Mouse (Mus musculus): Measurements from ENCODE around the gene Mageb16. TPM values are rescaled to one million over a fixed set of nuclear protein-coding genes. Genes with fewer than 3 reads are reported as not detected.

Mageb16 gene
- not detected for polyA plus RNA-seq (2017; shearing (Covaris generic))

DNA sequence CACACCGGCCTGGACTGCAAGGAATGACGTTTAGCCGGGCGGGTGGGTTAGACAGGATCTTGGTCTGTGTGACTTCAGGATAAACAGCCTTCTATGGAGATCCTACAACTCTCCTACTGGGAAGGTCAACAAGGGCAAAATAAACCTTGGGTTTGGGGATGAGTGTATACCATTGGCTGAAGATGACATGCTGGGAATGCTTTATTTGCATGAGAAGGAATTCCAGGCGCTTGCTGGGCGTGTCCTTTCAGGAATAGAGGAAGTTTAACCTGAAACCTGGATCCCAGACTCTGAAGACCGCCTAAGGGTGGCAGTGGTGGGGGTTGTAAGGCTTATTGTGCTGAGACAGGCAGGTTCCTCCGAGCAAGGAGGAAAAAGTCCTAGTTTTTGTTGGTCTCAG lies at the start of gene Mageb16:
TSS of gene Mageb16 (minus strand) at position 25 of the 400 bp plus-strand sequence.
- no peak for ATAC-seq

DNA sequence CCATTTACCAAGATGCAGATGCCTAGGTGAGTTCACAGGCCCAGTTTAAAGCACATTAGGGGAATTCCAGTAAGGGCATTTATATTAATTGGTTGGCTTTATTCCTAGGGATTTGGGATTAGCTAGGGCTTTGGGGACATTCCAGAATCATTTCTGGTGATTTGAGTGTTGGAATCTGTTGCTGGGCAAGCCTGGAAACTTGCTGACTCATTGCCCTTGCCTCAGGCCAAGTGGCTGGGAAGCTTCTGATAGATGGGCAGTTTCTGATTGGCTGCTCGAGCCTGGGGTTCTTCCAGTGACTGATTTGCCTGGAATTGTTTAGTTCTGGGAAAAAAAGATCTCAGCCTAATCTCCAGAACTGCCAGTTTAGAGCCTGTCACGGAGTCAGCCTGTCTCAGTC lies 20.1 kb downstream of the Mageb16 start:
- no peak for ATAC-seq

DNA sequence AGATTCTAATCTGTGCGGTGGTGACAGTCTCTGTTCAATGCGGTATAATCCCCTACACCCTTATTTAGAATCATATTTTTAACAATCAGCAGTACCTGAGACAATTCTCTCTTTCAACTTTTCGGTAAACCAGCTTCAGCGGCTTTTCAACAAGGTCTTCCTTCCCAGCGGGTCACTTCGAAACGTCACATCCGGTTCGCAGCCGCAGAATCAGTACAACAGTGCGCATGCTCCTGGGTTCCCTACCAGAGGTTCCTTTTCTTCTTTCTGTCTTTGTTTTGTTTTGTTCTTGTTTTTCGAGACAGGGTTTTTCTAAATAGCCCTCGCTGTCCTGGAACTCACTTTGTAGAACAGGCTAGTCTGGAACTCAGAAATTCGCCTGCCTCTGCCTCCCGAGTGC lies 35.8 kb downstream of the Mageb16 start:
- no peak for ATAC-seq

DNA sequence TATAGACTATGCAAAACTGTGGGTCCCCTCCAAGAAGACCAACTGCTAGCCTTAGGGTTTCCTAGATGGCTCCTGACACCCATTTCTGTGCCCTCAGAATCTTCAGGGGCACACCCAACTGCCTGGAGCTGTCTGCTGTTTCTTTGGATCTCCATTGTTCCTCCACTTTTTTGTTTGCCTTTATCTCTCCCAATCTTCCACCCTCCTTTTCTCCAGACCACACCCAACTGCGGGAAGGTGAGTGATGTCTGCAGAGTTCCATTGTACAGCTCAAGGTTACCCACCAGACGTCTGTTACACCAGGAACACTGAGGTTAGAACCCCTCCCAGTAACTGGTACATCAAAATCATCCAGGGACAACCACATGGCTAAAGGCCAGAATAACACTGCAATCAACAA lies 64.8 kb downstream of the Mageb16 start:
- ATAC-seq: no peak

Other genes starting within 250 kb of the Mageb16 start
- gene Gm7173, start 154.2 kb downstream of the Mageb16 start, polyA plus RNA-seq (2017; shearing (Covaris generic)): under 1 TPM in 1 of 2 experiments, not detected in 1; 0.08 TPM

All from activated CD4-positive, CD25-positive, alpha-beta regulatory T cell, adult 4 months (primary cell).